Mouse (Mus musculus) lung, postnatal 0 days (tissue): Measurements from ENCODE around the gene Btbd2.

Source experiments
- CTCF ChIP-seq: IDR thresholded peaks from 2 replicates; pipeline ENCODE4 v1.5.1; 2016; ENCODE audit warnings: antibody characterized with exemption, mild to moderate bottlenecking
- EP300 ChIP-seq: IDR thresholded peaks from 2 replicates; pipeline ENCODE4 v1.6.1; 2016; ENCODE audit warnings: antibody characterized with exemption, mild to moderate bottlenecking, control low read depth

- TF ChIP-seq CTCF (0 out of 2 replicates have a peak, but pooled peaks have one; percentile 8), EP300 (no peak)
These were observed 43.0 kb downstream of the Btbd2 start for GRCm38 (mm10) chr10:80613821-80614220.
